Mouse (Mus musculus) stomach, postnatal 0 days (tissue): ENCODE results near the gene Fgfr2.

ENCODE experiments used
- CTCF ChIP-seq: IDR thresholded peaks from 2 replicates; pipeline ENCODE4 v1.5.1; 2016; ENCODE audit warnings: antibody characterized with exemption, low read depth, mild to moderate bottlenecking, moderate library complexity
- EP300 ChIP-seq: optimal IDR thresholded peaks from 2 replicates; pipeline ENCODE3; 2016; ENCODE audit warnings: antibody characterized with exemption

DNA sequence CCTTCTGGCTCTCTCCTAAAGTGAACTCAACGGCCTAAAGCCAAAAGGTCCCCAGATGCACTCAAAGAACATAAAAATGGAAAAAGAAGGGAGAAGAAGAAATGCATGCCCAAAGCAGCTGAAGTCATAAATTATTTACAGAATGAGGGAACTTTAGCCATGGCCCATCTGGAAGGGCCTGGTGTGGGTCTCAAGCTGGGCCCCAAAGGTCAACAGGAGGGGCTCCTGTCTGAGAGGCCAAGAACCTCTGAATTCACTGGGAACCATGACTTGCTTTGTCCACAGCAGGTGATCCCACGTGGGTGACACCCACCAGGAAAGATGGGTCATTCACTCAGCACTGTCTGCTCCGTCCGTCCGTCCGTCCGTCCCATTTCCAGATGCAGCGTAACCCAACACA lies 66.2 kb downstream of the Fgfr2 start:
- TF ChIP-seq CTCF (no peak), EP300 (no peak)
